Comparison of ENCODE assay signal across 8 mouse cellular contexts in genomic region chr19:60756192-60757098, GRCm38 (mm10). TPM values are rescaled to one million over a fixed set of nuclear protein-coding genes. Genes with fewer than 3 reads are reported as not detected.
DNase-seq lines count a peak whose midpoint lies in the region; ATAC-seq and TF ChIP-seq lines count a peak whose summit lies in the region.

No protein-coding gene starts in this region.

- peaks cover 8 to 21% of the 10 kb centered on the region in 2 experiments for H3K36me3 ChIP-seq in MEL (ENCODE audit: control insufficient read depth in 1 of 2, insufficient read depth in 2 of 2, low read length in 2 of 2)
- peaks cover 11% of the 10 kb centered on the region for H3K36me3 ChIP-seq in forebrain, embryonic 15.5 days
- peaks cover 16% of the 10 kb centered on the region for H3K36me3 ChIP-seq in hindbrain, embryonic 14.5 days (replicated peaks; ENCODE audit: control insufficient read depth, insufficient read depth)

- no peaks in the 10 kb centered on the region for H3K9me3 ChIP-seq in MEL (replicated peaks; ENCODE audit: insufficient read depth, low read length)
- no peaks in the 10 kb centered on the region for H3K9me3 ChIP-seq in forebrain, embryonic 15.5 days
- no peaks in the 10 kb centered on the region for H3K9me3 ChIP-seq in hindbrain, embryonic 14.5 days (ENCODE audit: control insufficient read depth, low read length)

- peak in 1 of 2 experiments; percentile 46; a peak in 2 of 4 replicates for TF ChIP-seq POLR2A in MEL (IDR thresholded peaks at IDR 0.05; ENCODE audit: control insufficient read depth in 1 of 2, insufficient read depth in 1 of 2, low read depth in 1 of 2, low read length in 2 of 2, poor library complexity in 1 of 2)

- DNase-seq in MEL (ENCODE audit: low read depth, low spot score), result peak; percentile 85
- peak; percentile 54 for DNase-seq in cerebellum, adult 11 months
- DNase-seq in hindbrain, embryonic 14.5 days (ENCODE audit: low spot score), result peak; percentile 68
- DNase-seq in left cerebral cortex, adult 18-20 months (ENCODE audit: low spot score in 2 of 2), result peak; percentile 59 to 81
- DNase-seq in lung, postnatal 36 days, result peak; percentile 65
- peak; percentile 76 for DNase-seq in right cerebral cortex, adult 18-20 months
- DNase-seq in urinary bladder, postnatal 14 days (ENCODE audit: low spot score), result peak; percentile 43

- H3K9ac ChIP-seq in MEL (ENCODE audit: control insufficient read depth, low read depth, low read length, poor library complexity, severe bottlenecking), result peak overlapping the region; percentile 91
- H3K9ac ChIP-seq in forebrain, embryonic 15.5 days (replicated peaks), result peak overlapping the region; percentile 76
- peak overlapping the region; percentile 88 for H3K9ac ChIP-seq in hindbrain, embryonic 14.5 days

- peaks cover 6% of the 10 kb centered on the region; the same call in 1 of the 2 replicates for H3K79me2 ChIP-seq in MEL (ENCODE audit: control insufficient read depth, insufficient read depth, low read length, poor library complexity)

- H3K27ac ChIP-seq in MEL (ENCODE audit: control insufficient read depth, low read depth, low read length), result peak overlapping the region; percentile 47
- H3K27ac ChIP-seq in forebrain, embryonic 15.5 days (replicated peaks), result peak overlapping the region; percentile 91
- peak overlapping the region; percentile 93 for H3K27ac ChIP-seq in hindbrain, embryonic 14.5 days

- peaks cover 0 to 4% of the 10 kb centered on the region in 2 experiments; a peak in 1 of 4 replicates for H3K4me1 ChIP-seq in MEL (ENCODE audit: control insufficient read depth in 1 of 2, insufficient read depth in 2 of 2, low read length in 2 of 2)
- peaks cover 18% of the 10 kb centered on the region for H3K4me1 ChIP-seq in forebrain, embryonic 15.5 days
- peaks cover 17% of the 10 kb centered on the region for H3K4me1 ChIP-seq in hindbrain, embryonic 14.5 days (replicated peaks; ENCODE audit: control insufficient read depth, insufficient read depth, low read length)

- no peak for TF ChIP-seq RAD21 in MEL (IDR thresholded peaks at IDR 0.05; ENCODE audit: low read depth, low read length)

- no peaks in the 10 kb centered on the region for H3K27me3 ChIP-seq in MEL (ENCODE audit: control insufficient read depth in 1 of 2, insufficient read depth in 2 of 2, low read length in 2 of 2)
- peaks cover 4% of the 10 kb centered on the region; the same call in 1 of the 2 replicates for H3K27me3 ChIP-seq in forebrain, embryonic 15.5 days
- H3K27me3 ChIP-seq in hindbrain, embryonic 14.5 days (ENCODE audit: control insufficient read depth, insufficient read depth, low read length), result no peaks in the 10 kb centered on the region

- peak in 1 of 3 experiments; percentile 19; a peak in 1 of 6 replicates for TF ChIP-seq CTCF in MEL (IDR thresholded peaks at IDR 0.05 in 2 of 3, conservative IDR thresholded peaks at IDR 0.05 in 1 of 3; ENCODE audit: control insufficient read depth in 1 of 3, insufficient read depth in 1 of 3, low read depth in 2 of 3, low read length in 3 of 3, poor library complexity in 1 of 3, severe bottlenecking in 1 of 3)

- peak overlapping the region; percentile 68 to 88 for H3K4me3 ChIP-seq in MEL (ENCODE audit: control insufficient read depth in 1 of 2, insufficient read depth in 1 of 2, low read depth in 2 of 2, low read length in 2 of 2)
- peak overlapping the region; percentile 84 for H3K4me3 ChIP-seq in forebrain, embryonic 15.5 days
- peak overlapping the region; percentile 92 for H3K4me3 ChIP-seq in hindbrain, embryonic 14.5 days (replicated peaks; ENCODE audit: low read length)

- no peak for TF ChIP-seq EP300 in MEL (IDR thresholded peaks at IDR 0.05; ENCODE audit: low read depth in 1 of 2, low read length in 2 of 2)

- under 1% methylated on average over 110 of the region's 115 CpGs for WGBS in forebrain, embryonic 15.5 days
- under 1% methylated on average over 99 of the region's 115 CpGs for WGBS in hindbrain, embryonic 14.5 days

- peak; percentile 81 for ATAC-seq in forebrain, embryonic 15.5 days (replicated peaks)
- ATAC-seq in hindbrain, embryonic 14.5 days (ENCODE audit: low FRiP score), result peak; percentile 82

- H3K4me2 ChIP-seq in forebrain, embryonic 15.5 days (replicated peaks), result peak overlapping the region; percentile 94
- H3K4me2 ChIP-seq in hindbrain, embryonic 14.5 days (replicated peaks), result peak overlapping the region; percentile 67

TF ChIP-seq in MEL, 35 proteins besides CTCF, POLR2A, EP300 and RAD21 (continues in another document):
- TF ChIP-seq TCF12 (IDR thresholded peaks at IDR 0.05; ENCODE audit: low read depth, low read length) (no peak), MEF2A (IDR thresholded peaks at IDR 0.05; ENCODE audit: extremely low read depth, insufficient replicate concordance, low read depth, low read length, poor library complexity, severe bottlenecking) (no peak), MYC (IDR thresholded peaks at IDR 0.05; ENCODE audit: low read depth, low read length) (0 out of 2 replicates have a peak, but pooled peaks have one; percentile 13), USF1 (IDR thresholded peaks at IDR 0.05; ENCODE audit: low read depth, low read length) (no peak), KAT2A (conservative IDR thresholded peaks at IDR 0.05; ENCODE audit: low read depth, low read length) (no peak), MAZ (IDR thresholded peaks at IDR 0.05; ENCODE audit: low read depth, low read length) (0 out of 2 replicates have a peak, but pooled peaks have one; percentile 54), POLR2AphosphoS5 (IDR thresholded peaks at IDR 0.05; ENCODE audit: borderline replicate concordance, low read depth, low read length) (no peak), RCOR1 (IDR thresholded peaks at IDR 0.05; ENCODE audit: low read depth, low read length) (no peak; the same call in 1 of the 2 replicates), ZMIZ1 (IDR thresholded peaks at IDR 0.05; ENCODE audit: low read depth, low read length) (0 out of 2 replicates have a peak, but pooled peaks have one; percentile 7), MYB (IDR thresholded peaks at IDR 0.05; ENCODE audit: low read depth, low read length) (no peak), BHLHE40 (IDR thresholded peaks at IDR 0.05; ENCODE audit: borderline replicate concordance, low read depth, low read length) (peak; percentile 52; the same call in 1 of the 2 replicates), SIN3A (IDR thresholded peaks at IDR 0.05; ENCODE audit: low read length) (no peak), TBP (IDR thresholded peaks at IDR 0.05; ENCODE audit: low read depth, low read length) (no peak; the same call in 1 of the 2 replicates), GATA1 (IDR thresholded peaks at IDR 0.05; ENCODE audit: low read depth, low read length) (no peak), ZNF384 (IDR thresholded peaks at IDR 0.05; ENCODE audit: low read depth, low read length) (no peak), ETS1 (IDR thresholded peaks at IDR 0.05; ENCODE audit: low read depth, low read length) (0 out of 2 replicates have a peak, but pooled peaks have one; percentile 8), E2F4 (IDR thresholded peaks at IDR 0.05; ENCODE audit: borderline replicate concordance, low read depth, low read length) (no peak), MXI1 (IDR thresholded peaks at IDR 0.05; ENCODE audit: low read depth, low read length) (peak; percentile 63; the same call in 1 of the 2 replicates), POLR2AphosphoS2 (IDR thresholded peaks at IDR 0.05; ENCODE audit: low read length) (no peak), SMC3 (IDR thresholded peaks at IDR 0.05; ENCODE audit: low read depth, low read length) (no peak), ZKSCAN1 (IDR thresholded peaks at IDR 0.05; ENCODE audit: low read depth, low read length) (no peak), MAX (IDR thresholded peaks at IDR 0.05; ENCODE audit: low read length) (peak; percentile 73; the same call in 1 of the 2 replicates), CHD1 (IDR thresholded peaks at IDR 0.05; ENCODE audit: low read depth, low read length) (no peak; the same call in 1 of the 2 replicates), USF2 (IDR thresholded peaks at IDR 0.05; ENCODE audit: borderline replicate concordance in 1 of 2, insufficient read depth in 1 of 2, low read depth in 1 of 2, low read length in 2 of 2) (no peak), ZC3H11A (IDR thresholded peaks at IDR 0.05; ENCODE audit: low read depth, low read length) (no peak), TAL1 (IDR thresholded peaks at IDR 0.05; ENCODE audit: low read length) (no peak), UBTF (IDR thresholded peaks at IDR 0.05; ENCODE audit: borderline replicate concordance, insufficient read depth, low read depth, low read length) (no peak; the same call in 1 of the 2 replicates), JUND (IDR thresholded peaks at IDR 0.05; ENCODE audit: low read depth, low read length) (no peak), NRF1 (IDR thresholded peaks at IDR 0.05; ENCODE audit: insufficient read depth, low read depth, low read length, poor library complexity, severe bottlenecking) (no peak; the same call in 1 of the 2 replicates)

RNA-seq across cellular contexts. Expression of gene Nanos1, which starts 0.7 kb away (rescaled TPM):
- 3.8 and 4.5 TPM in 2 replicates for total RNA-seq in MEL (2012; rRNA removed)
- polyA plus RNA-seq in MEL (2012; ENCODE audit: insufficient read depth in 1 of 2, insufficient read length in 2 of 2, low read depth in 1 of 2, low replicate concordance in 2 of 2, missing spikeins in 1 of 2), result 1 to 10 TPM in 1 of 2 experiments, not detected in 1; 4.6 TPM
- 11.7 and 13.5 TPM in 2 replicates for polyA plus RNA-seq in forebrain, embryonic 15.5 days (2015; fragmentation: Nextera tagmentation; extraction: Ambion mirVana)
- 23.1 and 29.6 TPM in 2 replicates for polyA plus RNA-seq in hindbrain, embryonic 14.5 days (2014; fragmentation: Nextera tagmentation; extraction: Ambion mirVana)
- 10 to 100 TPM; 26.5 to 27.0 TPM for total RNA-seq in left cerebral cortex, adult 18-20 months (2021)

RNA-seq across cellular contexts. Expression of gene Eif3a, which starts 34.0 kb away (rescaled TPM):
- total RNA-seq in MEL (2012; rRNA removed), result 331 and 352 TPM in 2 replicates
- 100 to 1,000 TPM; 424 to 914 TPM for polyA plus RNA-seq in MEL (2012; ENCODE audit: insufficient read depth in 1 of 2, insufficient read length in 2 of 2, low read depth in 1 of 2, low replicate concordance in 2 of 2, missing spikeins in 1 of 2)
- polyA plus RNA-seq in forebrain, embryonic 15.5 days (2015; fragmentation: Nextera tagmentation; extraction: Ambion mirVana), result 110 and 113 TPM in 2 replicates
- polyA plus RNA-seq in hindbrain, embryonic 14.5 days (2014; fragmentation: Nextera tagmentation; extraction: Ambion mirVana), result 117 and 122 TPM in 2 replicates
- 10 to 100 TPM; 88.5 to 91.0 TPM for total RNA-seq in left cerebral cortex, adult 18-20 months (2021)

RNA-seq across cellular contexts. Expression of gene Fam45a, which starts 54.9 kb away (rescaled TPM):
- 12.1 and 13.0 TPM in 2 replicates for total RNA-seq in MEL (2012; rRNA removed)
- polyA plus RNA-seq in MEL (2012; ENCODE audit: insufficient read depth in 1 of 2, insufficient read length in 2 of 2, low read depth in 1 of 2, low replicate concordance in 2 of 2, missing spikeins in 1 of 2), result 10 to 100 TPM in 1 of 2 experiments, not detected in 1; 20.4 TPM
- polyA plus RNA-seq in forebrain, embryonic 15.5 days (2015; fragmentation: Nextera tagmentation; extraction: Ambion mirVana), result 41.4 and 42.9 TPM in 2 replicates
- polyA plus RNA-seq in hindbrain, embryonic 14.5 days (2014; fragmentation: Nextera tagmentation; extraction: Ambion mirVana), result 49.6 and 50.9 TPM in 2 replicates
- total RNA-seq in left cerebral cortex, adult 18-20 months (2021), result 10 to 100 TPM; 34.4 to 46.9 TPM

Comparison
In these comparisons a context has a peak if more than half of its experiments do, and no peak if none do; other contexts are left out.
1. Peak in every context shown above with its lines: DNase-seq, ATAC-seq, H3K4me3 ChIP-seq and H3K27ac ChIP-seq.